28 mouse cellular contexts compared by ENCODE assay signal in genomic region chr12:31582081-31582480, GRCm38 (mm10). TPM values are rescaled to one million over a fixed set of nuclear protein-coding genes. Genes with fewer than 3 reads are reported as not detected.
"Had no signal": no experiment of that assay in that cellular context is flagged by ENCODE, and none has a peak within 500 bp of the region (broad histone marks: within the 10 kb centered on the region; RNA-seq: fewer than 3 reads in every experiment).

No protein-coding gene starts in this region.

- ATAC-seq: intestine, embryonic 16.5 days had no signal

- H3K27me3 ChIP-seq: heart, embryonic 12.5 days; hindbrain, embryonic 13.5 days; hindbrain, embryonic 15.5 days; limb, embryonic 12.5 days; liver, embryonic 13.5 days; liver, embryonic 15.5 days had no signal

- DNase-seq: gastrocnemius, postnatal 14 days; gastrocnemius, postnatal 36 days; heart, adult 18-20 months; heart, postnatal 10 days; kidney, adult 11 months; kidney, adult 2 months; kidney, adult 9 months; kidney, postnatal 10 days; kidney, postnatal 25 days; kidney, postnatal 4 days; layer of hippocampus, adult 9-11 months; liver; liver, embryonic 13.5 days had no signal

- H3K4me1 ChIP-seq: liver, embryonic 13.5 days; liver, embryonic 15.5 days had no signal

- H3K9ac ChIP-seq: heart, embryonic 12.5 days; hindbrain, embryonic 13.5 days; hindbrain, embryonic 15.5 days; limb, embryonic 12.5 days; liver, embryonic 13.5 days; liver, embryonic 15.5 days had no signal

- H3K9me3 ChIP-seq: heart, embryonic 10.5 days; heart, embryonic 12.5 days; hindbrain, embryonic 13.5 days; hindbrain, embryonic 15.5 days; limb, embryonic 10.5 days; limb, embryonic 12.5 days; liver, embryonic 13.5 days; liver, embryonic 15.5 days had no signal

- H3K36me3 ChIP-seq: heart, embryonic 10.5 days; heart, embryonic 12.5 days; hindbrain, embryonic 13.5 days; hindbrain, embryonic 15.5 days; limb, embryonic 10.5 days; limb, embryonic 12.5 days; liver, embryonic 13.5 days; liver, embryonic 15.5 days had no signal

- H3K27ac ChIP-seq: hindbrain, postnatal 0 days; limb, embryonic 10.5 days; limb, embryonic 12.5 days; liver, embryonic 13.5 days; liver, embryonic 15.5 days had no signal

- H3K4me3 ChIP-seq: heart, embryonic 10.5 days; heart, embryonic 12.5 days; hindbrain, embryonic 13.5 days; hindbrain, embryonic 15.5 days; limb, embryonic 10.5 days; limb, embryonic 12.5 days; liver, embryonic 13.5 days; liver, embryonic 15.5 days had no signal

- H3K4me2 ChIP-seq: heart, embryonic 12.5 days; hindbrain, embryonic 13.5 days; hindbrain, embryonic 15.5 days; limb, embryonic 12.5 days; liver, embryonic 11.5 days; liver, embryonic 13.5 days; liver, embryonic 15.5 days had no signal

RNA-seq across cellular contexts. Expression of gene Slc26a4, which starts 22.3 kb away (rescaled TPM):
- total RNA-seq: gastrocnemius, adult 18-20 months; gastrocnemius, adult 8-10 months; gastrocnemius, postnatal 14 days; gastrocnemius, postnatal 36 days; heart, adult 18-20 months; hematopoietic stem cell, adult 5-6 weeks; hindbrain, postnatal 0 days had no signal
- polyA plus RNA-seq: gonadal fat pad, adult 2 months; hindbrain, embryonic 11.5 days; hindbrain, embryonic 15.5 days; liver, embryonic 11.5 days; liver, embryonic 13.5 days; liver, embryonic 15.5 days had no signal
